Mouse (Mus musculus): Measurements from ENCODE around the gene Ice2. TPM values are rescaled to one million over a fixed set of nuclear protein-coding genes. Genes with fewer than 3 reads are reported as not detected.

The Ice2 gene
- polyA plus RNA-seq, 1 experiment, result 2.0 TPM

GRCm38 (mm10) chr9:69376982-69377653 lies 20.6 kb upstream of the Ice2 start:
- TF ChIP-seq MYOG (IDR thresholded peaks at IDR 0.05; ENCODE audit: control insufficient read depth in 1 of 3, insufficient read depth in 1 of 3, insufficient read length in 2 of 3, low read depth in 2 of 3), result no peak
- no peak for TF ChIP-seq USF1 (IDR thresholded peaks at IDR 0.05; ENCODE audit: low read depth)
- TF ChIP-seq E2F4 (IDR thresholded peaks at IDR 0.05; ENCODE audit: insufficient read depth), result no peak
- TF ChIP-seq MAX (IDR thresholded peaks at IDR 0.05; ENCODE audit: low read depth), result no peak
- no peak for TF ChIP-seq TCF3 (IDR thresholded peaks at IDR 0.05; ENCODE audit: insufficient read length, low read depth)
- TF ChIP-seq TCF12 (IDR thresholded peaks at IDR 0.05; ENCODE audit: insufficient read depth, poor library complexity, severe bottlenecking), result no peak
- no peak for TF ChIP-seq MYOD1 (IDR thresholded peaks at IDR 0.05; ENCODE audit: control insufficient read depth in 1 of 3, insufficient read length in 2 of 3, low read depth in 2 of 3)
- TF ChIP-seq SRF (IDR thresholded peaks at IDR 0.05; ENCODE audit: control insufficient read depth, insufficient read length, low read depth), result no peak
- no peak for TF ChIP-seq REST (IDR thresholded peaks at IDR 0.05; ENCODE audit: insufficient read depth, insufficient read length)
- TF ChIP-seq CEBPB (IDR thresholded peaks at IDR 0.05; ENCODE audit: insufficient read depth, poor library complexity, severe bottlenecking), result no peak
- no peak for TF ChIP-seq POLR2AphosphoS2 (IDR thresholded peaks at IDR 0.05; ENCODE audit: insufficient read length, low read depth)
- TF ChIP-seq POLR2A (IDR thresholded peaks at IDR 0.05; ENCODE audit: insufficient read length, low read depth), result no peak
- Histone ChIP-seq H3K36me3 (ENCODE audit: control insufficient read depth, insufficient read depth) (no peaks in the 10 kb centered on the region), H3K79me2 (ENCODE audit: control insufficient read depth, insufficient read depth) (no peaks in the 10 kb centered on the region), H3K4me2 (ENCODE audit: low read depth) (no peak overlapping the region), H3K27me3 (ENCODE audit: control insufficient read depth, insufficient read depth, insufficient read length) (no peaks in the 10 kb centered on the region), H3K4me3 (no peak overlapping the region), H3ac (ENCODE audit: control insufficient read depth, insufficient read length) (no peak overlapping the region)

GRCm38 (mm10) chr9:69377654-69378045 lies 20.1 kb upstream of the Ice2 start:
- H3K27me3 ChIP-seq (ENCODE audit: control insufficient read depth, insufficient read depth, insufficient read length), result no peaks in the 10 kb centered on the region
- no peaks in the 10 kb centered on the region for H3K79me2 ChIP-seq (ENCODE audit: control insufficient read depth, insufficient read depth)
- H3K4me3 ChIP-seq, result no peak overlapping the region
- no peaks in the 10 kb centered on the region for H3K36me3 ChIP-seq (ENCODE audit: control insufficient read depth, insufficient read depth)
- H3ac ChIP-seq (ENCODE audit: control insufficient read depth, insufficient read length), result no peak overlapping the region
- no peak overlapping the region for H3K4me2 ChIP-seq (ENCODE audit: low read depth)
- no peak for TF ChIP-seq TCF12 (IDR thresholded peaks at IDR 0.05; ENCODE audit: insufficient read depth, poor library complexity, severe bottlenecking)
- no peak for TF ChIP-seq MAX (IDR thresholded peaks at IDR 0.05; ENCODE audit: low read depth)
- TF ChIP-seq USF1 (IDR thresholded peaks at IDR 0.05; ENCODE audit: low read depth), result no peak
- TF ChIP-seq CEBPB (IDR thresholded peaks at IDR 0.05; ENCODE audit: insufficient read depth, poor library complexity, severe bottlenecking), result no peak
- no peak for TF ChIP-seq TCF3 (IDR thresholded peaks at IDR 0.05; ENCODE audit: insufficient read length, low read depth)
- no peak for TF ChIP-seq POLR2A (IDR thresholded peaks at IDR 0.05; ENCODE audit: insufficient read length, low read depth)
- no peak for TF ChIP-seq POLR2AphosphoS2 (IDR thresholded peaks at IDR 0.05; ENCODE audit: insufficient read length, low read depth)
- no peak for TF ChIP-seq MYOG (IDR thresholded peaks at IDR 0.05; ENCODE audit: control insufficient read depth in 1 of 3, insufficient read depth in 1 of 3, insufficient read length in 2 of 3, low read depth in 2 of 3)
- no peak for TF ChIP-seq E2F4 (IDR thresholded peaks at IDR 0.05; ENCODE audit: insufficient read depth)
- no peak for TF ChIP-seq REST (IDR thresholded peaks at IDR 0.05; ENCODE audit: insufficient read depth, insufficient read length)
- TF ChIP-seq SRF (IDR thresholded peaks at IDR 0.05; ENCODE audit: control insufficient read depth, insufficient read length, low read depth), result no peak
- no peak for TF ChIP-seq MYOD1 (IDR thresholded peaks at IDR 0.05; ENCODE audit: control insufficient read depth in 1 of 3, insufficient read length in 2 of 3, low read depth in 2 of 3)

GRCm38 (mm10) chr9:69380546-69380945 lies 17.2 kb upstream of the Ice2 start:
- no peak overlapping the region for H3K4me3 ChIP-seq
- no peak overlapping the region for H3K4me2 ChIP-seq (ENCODE audit: low read depth)
- H3K79me2 ChIP-seq (ENCODE audit: control insufficient read depth, insufficient read depth), result no peaks in the 10 kb centered on the region
- TF ChIP-seq TCF12 (IDR thresholded peaks at IDR 0.05; ENCODE audit: insufficient read depth, poor library complexity, severe bottlenecking), result no peak
- TF ChIP-seq REST (IDR thresholded peaks at IDR 0.05; ENCODE audit: insufficient read depth, insufficient read length), result no peak
- TF ChIP-seq SRF (IDR thresholded peaks at IDR 0.05; ENCODE audit: control insufficient read depth, insufficient read length, low read depth), result no peak
- TF ChIP-seq CEBPB (IDR thresholded peaks at IDR 0.05; ENCODE audit: insufficient read depth, poor library complexity, severe bottlenecking), result no peak
- TF ChIP-seq MYOD1 (IDR thresholded peaks at IDR 0.05; ENCODE audit: control insufficient read depth in 1 of 3, insufficient read length in 2 of 3, low read depth in 2 of 3), result no peak
- TF ChIP-seq MYOG (IDR thresholded peaks at IDR 0.05; ENCODE audit: control insufficient read depth in 1 of 3, insufficient read depth in 1 of 3, insufficient read length in 2 of 3, low read depth in 2 of 3), result no peak
- no peak for TF ChIP-seq POLR2A (IDR thresholded peaks at IDR 0.05; ENCODE audit: insufficient read length, low read depth)
- TF ChIP-seq POLR2AphosphoS2 (IDR thresholded peaks at IDR 0.05; ENCODE audit: insufficient read length, low read depth), result no peak
- H3K36me3 ChIP-seq (ENCODE audit: control insufficient read depth, insufficient read depth), result no peaks in the 10 kb centered on the region
- H3ac ChIP-seq (ENCODE audit: control insufficient read depth, insufficient read length), result no peak overlapping the region
- H3K27me3 ChIP-seq (ENCODE audit: control insufficient read depth, insufficient read depth, insufficient read length), result no peaks in the 10 kb centered on the region

GRCm38 (mm10) chr9:69381741-69382140 lies 16.0 kb upstream of the Ice2 start:
- no peak overlapping the region for H3K4me3 ChIP-seq
- H3ac ChIP-seq (ENCODE audit: control insufficient read depth, insufficient read length), result no peak overlapping the region
- H3K36me3 ChIP-seq (ENCODE audit: control insufficient read depth, insufficient read depth), result no peaks in the 10 kb centered on the region
- TF ChIP-seq SRF (IDR thresholded peaks at IDR 0.05; ENCODE audit: control insufficient read depth, insufficient read length, low read depth) (no peak), CEBPB (IDR thresholded peaks at IDR 0.05; ENCODE audit: insufficient read depth, poor library complexity, severe bottlenecking) (no peak), REST (IDR thresholded peaks at IDR 0.05; ENCODE audit: insufficient read depth, insufficient read length) (no peak), TCF3 (IDR thresholded peaks at IDR 0.05; ENCODE audit: insufficient read length, low read depth) (no peak), POLR2A (IDR thresholded peaks at IDR 0.05; ENCODE audit: insufficient read length, low read depth) (no peak), MAX (IDR thresholded peaks at IDR 0.05; ENCODE audit: low read depth) (no peak), USF1 (IDR thresholded peaks at IDR 0.05; ENCODE audit: low read depth) (no peak), POLR2AphosphoS2 (IDR thresholded peaks at IDR 0.05; ENCODE audit: insufficient read length, low read depth) (no peak), MYOD1 (IDR thresholded peaks at IDR 0.05; ENCODE audit: control insufficient read depth in 1 of 3, insufficient read length in 2 of 3, low read depth in 2 of 3) (no peak), TCF12 (IDR thresholded peaks at IDR 0.05; ENCODE audit: insufficient read depth, poor library complexity, severe bottlenecking) (no peak)
- no peaks in the 10 kb centered on the region for H3K79me2 ChIP-seq (ENCODE audit: control insufficient read depth, insufficient read depth)
- no peak overlapping the region for H3K4me2 ChIP-seq (ENCODE audit: low read depth)
- H3K27me3 ChIP-seq (ENCODE audit: control insufficient read depth, insufficient read depth, insufficient read length), result no peaks in the 10 kb centered on the region

Data from myocyte (in vitro differentiated cells).